Mouse (Mus musculus): ENCODE measurements at regions not wholly inside any gene's neighbourhood (a gene's known extent, or its start where the extent isn't known, plus 50 kb on each side); places are given as distances from the start of the nearest gene placed in this dataset.

DNA sequence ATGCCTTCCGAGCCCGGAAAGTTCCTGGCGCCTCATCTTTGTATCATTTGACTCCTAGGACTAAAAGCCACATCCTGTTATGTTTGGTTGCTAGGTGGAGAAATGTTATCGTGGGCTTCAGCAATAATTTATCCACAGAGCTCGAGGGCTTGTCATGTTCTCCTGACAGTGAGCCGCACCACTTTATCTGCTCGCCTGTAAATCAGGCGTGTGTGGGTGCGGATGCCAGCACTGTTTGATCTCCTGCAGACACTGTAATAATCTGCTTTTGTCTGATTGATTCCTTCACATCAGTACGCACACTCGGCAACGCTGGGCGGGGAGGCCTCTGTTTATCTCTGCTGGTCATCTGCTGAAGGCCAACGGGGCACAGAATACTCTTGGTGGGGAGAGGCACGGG, 178.5 kb upstream of the Zfp64 start:
- no peak for DNase-seq (ENCODE audit: low spot score)

DNA sequence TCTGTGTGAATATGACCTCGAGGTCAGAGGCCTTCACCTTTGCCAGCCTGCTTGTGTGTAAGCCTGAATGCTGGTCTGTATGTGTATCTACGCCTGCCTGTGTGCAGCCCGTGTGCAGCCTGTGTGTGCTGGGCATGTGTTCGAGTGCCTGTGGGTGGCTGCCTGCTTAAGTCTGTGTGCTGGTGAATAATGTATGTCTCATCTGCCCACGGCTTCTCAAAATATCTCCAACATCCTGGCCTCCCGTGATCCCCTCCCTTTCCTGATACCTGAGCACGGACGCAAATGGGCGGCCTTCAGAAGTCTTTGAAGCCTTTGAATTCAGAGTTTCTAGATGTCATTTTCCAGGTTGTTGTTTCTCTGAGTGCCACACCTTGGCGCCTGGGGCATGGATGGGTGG, 170.1 kb upstream of the Zfp64 start:
- no peak for DNase-seq (ENCODE audit: low spot score)

DNA sequence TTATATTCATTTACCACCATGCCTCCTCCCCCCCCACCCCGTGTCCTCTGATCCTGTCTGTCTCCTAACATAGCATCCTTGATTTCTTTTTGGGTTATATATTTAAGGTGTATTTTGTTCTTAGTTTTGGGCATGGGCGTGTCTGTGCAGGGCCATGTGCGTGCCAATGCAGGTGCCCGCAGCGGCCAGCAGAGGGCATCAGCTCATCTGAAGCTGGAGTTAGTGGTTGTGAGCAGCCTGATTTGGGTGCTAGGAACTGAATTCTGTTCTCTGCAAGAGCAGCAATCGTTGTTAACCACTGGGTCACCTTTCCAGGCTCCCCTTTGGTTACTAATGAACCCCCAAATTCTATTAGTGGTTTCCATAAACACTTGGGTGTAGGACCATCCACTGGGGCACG, 167.5 kb upstream of the Zfp64 start:
- DNase-seq (ENCODE audit: low spot score), result no peak

GRCm38 (mm10) chr2:169116841-169117240, 161.5 kb upstream of the Zfp64 start:
- no peak for DNase-seq (ENCODE audit: low spot score)

- DNase-seq (ENCODE audit: low spot score), result no peak
These were observed 153.7 kb upstream of the Zfp64 start for GRCm38 (mm10) chr2:169109044-169109443.

- no peak for DNase-seq (ENCODE audit: low spot score)
These were observed 152.7 kb upstream of the Zfp64 start for GRCm38 (mm10) chr2:169108037-169108436.

GRCm38 (mm10) chr2:169101506-169102261, 146.3 kb upstream of the Zfp64 start:
- DNase-seq (ENCODE audit: low spot score), result no peak

GRCm38 (mm10) chr2:169100516-169100915, 145.1 kb upstream of the Zfp64 start:
- DNase-seq (ENCODE audit: low spot score), result no peak

DNA sequence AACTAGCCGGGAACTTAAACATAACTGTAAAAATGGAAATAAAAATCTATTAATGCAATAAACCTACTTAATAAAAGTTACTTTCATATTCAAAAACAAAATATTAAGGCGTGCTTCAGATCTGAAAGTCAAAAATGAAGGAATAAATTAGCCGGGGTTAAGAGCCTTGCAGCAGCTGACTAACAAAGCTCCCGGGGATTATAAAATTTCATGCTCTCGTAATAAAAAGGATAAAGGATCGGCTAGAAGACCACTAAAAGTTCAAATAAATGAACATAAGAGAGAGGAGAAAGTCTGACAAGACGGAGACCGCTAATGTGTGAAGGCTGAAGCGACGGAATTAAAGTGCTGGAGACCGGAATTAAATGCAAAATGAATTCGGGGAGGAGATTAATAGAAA, 144.3 kb upstream of the Zfp64 start:
- DNase-seq (ENCODE audit: low spot score), result no peak

GRCm38 (mm10) chr2:169098591-169098990, 143.2 kb upstream of the Zfp64 start:
- no peak for DNase-seq (ENCODE audit: low spot score)

DNA sequence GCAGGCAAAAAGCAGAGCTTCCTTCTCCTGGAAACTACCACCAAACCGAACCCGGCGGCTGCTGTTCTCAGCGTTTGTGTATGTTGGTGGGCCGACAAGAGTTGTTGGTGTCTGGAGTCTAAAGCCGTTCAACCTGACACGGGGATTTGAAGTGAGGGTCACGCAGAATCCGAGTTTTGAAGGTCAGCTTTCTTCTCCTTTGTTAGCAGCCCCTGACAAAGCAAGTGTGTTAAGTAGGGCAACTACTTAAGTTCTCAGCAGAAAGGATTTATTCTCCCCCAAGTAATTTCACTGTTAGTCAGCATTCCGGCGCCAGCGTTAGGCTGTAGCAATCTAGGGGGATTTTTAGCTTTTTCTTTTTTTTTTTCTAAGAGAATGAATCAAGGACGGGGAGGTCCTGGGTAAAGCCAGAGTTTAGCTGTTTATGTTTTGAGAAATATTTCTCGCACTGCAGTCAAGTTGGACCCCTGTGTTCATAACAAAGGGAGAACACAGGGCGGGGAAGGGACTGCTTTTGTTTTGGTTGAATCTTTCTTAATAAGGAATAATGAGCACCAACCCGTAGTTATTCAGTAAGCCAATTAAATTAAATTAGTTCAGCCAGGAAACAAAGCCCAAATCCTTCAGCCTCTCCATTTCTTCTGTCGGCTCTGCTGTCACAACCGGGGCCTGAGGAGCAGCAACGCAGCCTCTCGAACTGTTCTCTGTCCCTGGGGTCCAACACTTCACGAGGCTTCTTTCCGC, 138.8 kb upstream of the Zfp64 start:
- no peak for DNase-seq (ENCODE audit: low spot score)

- DNase-seq (ENCODE audit: low spot score), result no peak
These were observed 134.9 kb upstream of the Zfp64 start for GRCm38 (mm10) chr2:169090256-169090655.

DNA sequence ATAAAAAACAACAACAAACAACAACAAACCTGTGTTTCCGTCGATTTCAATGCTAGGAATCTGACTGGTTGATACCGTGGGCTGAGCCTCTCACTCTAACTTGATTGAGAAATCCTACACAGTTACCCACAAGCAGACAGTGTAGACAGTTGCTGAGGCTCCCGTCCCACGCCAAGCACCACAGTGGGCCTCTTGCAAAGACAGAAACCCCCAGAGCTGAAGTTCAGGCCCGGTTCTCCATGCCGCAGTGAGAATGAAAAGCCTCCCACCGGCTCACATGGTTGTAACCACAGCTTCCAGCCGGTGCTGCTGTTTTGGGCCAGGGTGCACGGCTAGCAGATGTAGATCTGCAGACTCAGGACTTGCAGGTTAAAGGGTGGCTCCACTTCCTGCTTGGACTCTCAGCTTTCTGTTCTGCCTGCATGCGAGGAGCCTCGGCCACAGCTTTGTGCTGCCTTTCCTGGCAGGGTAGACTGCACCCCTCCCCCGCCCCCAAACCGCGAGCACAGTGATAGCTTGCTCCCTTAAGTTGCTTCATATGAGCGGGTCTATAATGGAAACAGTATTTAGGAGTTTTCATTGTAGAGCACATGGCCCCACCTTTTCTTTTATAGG, 133.6 kb upstream of the Zfp64 start:
- no peak for DNase-seq (ENCODE audit: low spot score)

DNA sequence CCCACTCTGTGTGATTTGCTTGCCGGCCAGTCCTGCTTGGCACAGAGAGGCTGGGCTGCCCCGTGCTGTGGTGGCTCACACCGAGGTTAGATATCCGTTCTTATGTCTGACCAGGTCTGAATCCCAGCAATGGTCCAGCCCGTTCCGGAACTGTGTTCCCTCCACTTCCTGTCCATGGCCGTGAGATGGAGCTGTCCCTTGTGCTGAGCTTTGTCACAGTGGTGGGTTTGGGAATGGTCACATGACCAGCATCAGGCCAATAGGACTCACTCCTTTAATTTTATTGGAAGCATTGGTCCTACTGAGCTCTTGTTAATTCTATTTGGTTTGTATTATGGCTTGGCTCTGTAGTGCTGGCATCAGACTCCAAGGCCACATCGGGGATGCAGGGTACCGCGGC, 132.9 kb upstream of the Zfp64 start:
- no peak for DNase-seq (ENCODE audit: low spot score)

GRCm38 (mm10) chr2:169071267-169071666, 115.9 kb upstream of the Zfp64 start:
- DNase-seq (ENCODE audit: low spot score), result no peak

DNA sequence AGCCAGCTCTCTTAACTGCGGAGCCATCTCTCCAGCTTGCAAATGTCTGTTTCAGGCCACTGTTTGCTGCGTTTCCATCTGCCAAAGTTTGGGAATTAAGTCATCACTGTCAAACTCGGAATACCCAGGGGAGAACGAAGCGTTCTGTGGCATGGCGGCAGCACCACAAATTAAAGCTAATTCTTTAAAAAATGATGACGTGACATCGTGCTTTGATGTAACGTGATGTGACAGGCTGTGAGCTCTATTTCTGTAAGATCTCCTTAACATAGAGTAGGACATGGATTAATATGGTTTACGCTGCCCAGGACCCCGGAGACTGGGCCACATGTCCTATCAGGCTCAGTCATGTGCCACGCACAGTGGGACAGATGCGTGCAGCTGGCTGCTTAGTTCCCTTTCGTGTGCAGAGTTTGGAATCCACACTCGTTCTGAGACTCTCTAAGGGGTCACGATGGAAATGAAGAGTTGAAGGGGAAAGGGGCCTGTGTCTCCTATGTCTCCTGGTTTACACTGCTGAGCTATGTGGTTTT, 109.8 kb upstream of the Zfp64 start:
- no peak for DNase-seq (ENCODE audit: low spot score)

DNA sequence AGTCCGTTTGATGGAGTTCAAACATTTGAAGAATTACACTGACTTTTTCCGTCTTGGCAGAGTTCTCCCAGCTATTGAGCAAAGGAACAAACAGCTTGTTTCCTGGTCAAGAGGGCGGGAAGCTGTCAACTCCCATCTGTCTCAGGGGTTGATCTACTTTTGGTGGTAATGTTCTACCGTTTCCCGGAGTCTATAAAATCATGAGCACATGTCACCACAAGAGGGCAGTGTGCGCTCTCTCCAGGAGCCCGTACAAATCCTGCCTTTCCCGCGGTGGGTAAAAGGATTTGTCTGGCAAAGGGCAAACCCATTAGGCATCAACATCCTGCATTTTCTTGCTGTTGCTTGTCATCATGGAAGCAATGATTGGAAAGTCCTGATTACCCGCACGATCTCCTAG, 106.1 kb upstream of the Zfp64 start:
- DNase-seq (ENCODE audit: low spot score), result no peak

DNA sequence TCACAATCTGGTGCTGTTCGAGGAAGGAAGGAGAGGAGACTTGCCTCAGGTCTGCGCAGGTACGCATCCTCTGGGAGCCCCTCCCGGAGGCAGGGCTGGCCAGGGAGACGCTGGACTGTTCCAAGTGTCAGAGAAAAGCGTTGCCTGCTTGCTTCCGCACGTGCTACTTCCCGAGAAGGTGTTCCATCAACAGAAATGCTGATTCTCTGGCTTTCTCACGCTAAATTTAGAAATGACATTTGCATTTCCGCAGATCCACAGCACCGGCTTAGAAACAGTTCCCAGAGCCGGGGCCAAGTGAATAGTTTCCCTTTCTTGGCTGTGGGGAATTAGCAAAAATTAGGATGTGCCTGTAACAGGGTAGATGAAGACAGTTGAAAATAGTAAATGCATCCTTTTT, 105.1 kb upstream of the Zfp64 start:
- DNase-seq (ENCODE audit: low spot score), result no peak

DNA sequence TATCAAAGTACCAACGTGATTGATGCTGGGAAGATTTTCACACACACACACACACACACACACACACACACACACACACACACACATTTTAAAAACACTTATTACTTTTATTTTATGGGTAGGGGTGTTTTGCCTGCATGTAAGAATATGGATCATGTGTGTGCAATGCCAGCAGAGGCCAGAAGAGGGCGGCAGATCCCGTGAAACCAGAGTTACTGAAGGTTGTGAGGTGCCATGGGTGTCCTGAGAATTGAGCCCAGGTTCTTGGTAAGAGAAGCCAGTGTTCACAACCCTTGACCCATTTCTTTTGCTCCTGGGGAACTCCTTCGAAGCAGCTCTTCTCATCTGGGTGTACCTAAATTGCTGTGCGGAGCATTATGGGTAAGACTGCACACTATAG, 102.4 kb upstream of the Zfp64 start:
- DNase-seq (ENCODE audit: low spot score), result no peak

DNA sequence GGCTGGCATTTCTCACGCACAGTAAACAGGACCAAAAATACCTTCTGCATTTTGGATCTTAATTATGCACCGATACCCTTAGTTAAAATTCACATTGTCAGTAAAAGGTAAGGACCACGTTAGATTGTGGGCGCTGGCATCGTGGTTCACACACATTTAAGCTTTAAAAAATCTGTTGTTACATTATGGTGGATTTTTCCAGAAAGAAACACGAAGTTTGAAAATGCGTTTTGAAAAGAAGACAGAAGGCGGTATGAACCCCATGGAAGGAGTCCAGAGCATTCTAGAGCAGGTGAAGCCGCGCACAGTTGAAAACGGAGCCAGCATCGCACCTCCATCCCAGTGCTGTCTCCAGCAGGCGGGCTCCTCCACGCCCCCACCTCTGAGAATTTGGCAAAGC, 94.6 kb upstream of the Zfp64 start:
- no peak for DNase-seq (ENCODE audit: low spot score)

GRCm38 (mm10) chr2:169041748-169042147, 86.4 kb upstream of the Zfp64 start:
- DNase-seq (ENCODE audit: low spot score), result no peak

GRCm38 (mm10) chr2:169037975-169038374, 82.6 kb upstream of the Zfp64 start:
- no peak for DNase-seq (ENCODE audit: low spot score)

DNA sequence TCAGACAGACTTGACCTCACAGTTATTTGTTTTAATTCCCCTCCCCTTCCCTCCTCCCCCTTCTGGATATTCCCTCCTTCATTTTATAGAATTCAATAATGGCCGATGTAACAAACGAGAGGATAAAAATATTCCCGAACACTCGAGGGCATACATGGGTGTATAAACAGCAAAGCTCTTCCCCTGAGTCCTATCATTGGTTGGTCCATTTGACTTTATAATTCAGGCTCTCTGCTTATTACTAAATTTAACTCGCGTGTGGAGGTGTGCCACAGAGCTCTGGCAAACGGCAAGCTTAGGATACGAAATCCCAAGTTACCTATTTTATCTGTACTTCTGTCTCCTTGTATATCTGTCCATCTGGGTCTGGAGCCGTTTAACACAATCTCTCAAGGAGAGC, 82.1 kb upstream of the Zfp64 start:
- DNase-seq (ENCODE audit: low spot score), result no peak
